Mouse (Mus musculus): Measurements from ENCODE around the gene Mrm1. TPM values are rescaled to one million over a fixed set of nuclear protein-coding genes. Genes with fewer than 3 reads are reported as not detected.

Gene Mrm1
- polyA plus RNA-seq, 1 experiment: 13.7 TPM

GRCm38 (mm10) chr11:84764116-84764515 is 55.2 kb downstream of the Mrm1 start:
- Histone ChIP-seq H3K27ac (ENCODE audit: insufficient read depth, low read depth, low read length) (no peak overlapping the region), H3K36me3 (ENCODE audit: control insufficient read depth, insufficient read depth, low read length) (no peaks in the 10 kb centered on the region), H3K4me1 (ENCODE audit: control insufficient read depth, insufficient read depth, insufficient read length, low read length) (no peaks in the 10 kb centered on the region), H3K27me3 (ENCODE audit: control insufficient read depth, insufficient read depth, low read length) (peaks cover 7% of the 10 kb centered on the region), H3K4me3 (ENCODE audit: low read depth, low read length) (no peak overlapping the region)
- 27% methylated on average over 8 of the region's 8 CpGs for WGBS
- no peak for TF ChIP-seq POLR2A (IDR thresholded peaks at IDR 0.05; ENCODE audit: low read depth, low read length)
- TF ChIP-seq CTCF (IDR thresholded peaks at IDR 0.05; ENCODE audit: extremely low read depth, insufficient read length, insufficient replicate concordance, low read depth, low read length): no peak

Other genes starting within 250 kb of the Mrm1 start
- 295 and 763 TPM in 2 replicates for gene Dhrs11, start 9.5 kb upstream of the Mrm1 start, polyA plus RNA-seq (2012; rRNA removed)
- 12.0 and 29.2 TPM in 2 replicates for gene Ggnbp2, start 51.3 kb upstream of the Mrm1 start, polyA plus RNA-seq (2012; rRNA removed)
- gene Myo19, start 60.6 kb upstream of the Mrm1 start, polyA plus RNA-seq (2012; rRNA removed): 8.7 and 13.0 TPM in 2 replicates
- 0.39 and 0.98 TPM in 2 replicates for gene Pigw, start 60.8 kb upstream of the Mrm1 start, polyA plus RNA-seq (2012; rRNA removed)
- 3.3 and 4.3 TPM in 2 replicates for gene Znhit3, start 96.9 kb upstream of the Mrm1 start, polyA plus RNA-seq (2012; rRNA removed)
- gene Car4, start 138.3 kb upstream of the Mrm1 start, polyA plus RNA-seq (2012; rRNA removed): 13.9 and 46.7 TPM in 2 replicates